In genomic region chr5:104131544-104131943, GRCm38 (mm10) we compare ENCODE assay signal across 9 mouse cellular contexts. TPM values are rescaled to one million over a fixed set of nuclear protein-coding genes. Genes with fewer than 3 reads are reported as not detected.
DNase-seq lines count a peak whose midpoint lies in the region; ATAC-seq lines count a peak whose summit lies in the region.
"Had no signal": no experiment of that assay in that cellular context is flagged by ENCODE, and none has a peak within 500 bp of the region (broad histone marks: within the 10 kb centered on the region; RNA-seq: fewer than 3 reads in every experiment).

No protein-coding gene starts in this region.

- H3K36me3 ChIP-seq in forebrain, embryonic 12.5 days (replicated peaks) = no peaks in the 10 kb centered on the region

- no peaks in the 10 kb centered on the region for H3K4me1 ChIP-seq in forebrain, embryonic 12.5 days

- no peak overlapping the region for H3K4me3 ChIP-seq in forebrain, embryonic 12.5 days (replicated peaks)

- no peaks in the 10 kb centered on the region for H3K9me3 ChIP-seq in forebrain, embryonic 12.5 days

- ATAC-seq in frontal cortex, adult (ENCODE audit: low TSS enrichment) = peak; percentile 89
- ATAC-seq in forebrain, embryonic 12.5 days (ENCODE audit: low FRiP score) = no peak
- no peak for ATAC-seq in erythroid progenitor cell, adult 5-6 weeks (replicated peaks; ENCODE audit: low FRiP score, poor library complexity, severe bottlenecking)

- WGBS in forebrain, embryonic 12.5 days = 74% methylated on average over 4 of the region's 4 CpGs

- no peak overlapping the region for H3K9ac ChIP-seq in forebrain, embryonic 12.5 days

- no peaks in the 10 kb centered on the region for H3K27me3 ChIP-seq in forebrain, embryonic 12.5 days

- no peak overlapping the region for H3K27ac ChIP-seq in forebrain, embryonic 12.5 days

- no peak overlapping the region for H3K4me2 ChIP-seq in forebrain, embryonic 12.5 days

- DNase-seq in frontal cortex, postnatal 10 days (ENCODE audit: low spot score in 2 of 2) = no peak
- peak; percentile 48 for DNase-seq in right cerebral cortex, adult 18-20 months
- DNase-seq in right cerebral cortex, postnatal 25 days = no peak
- peak; percentile 43 for DNase-seq in kidney, adult 11 months
- DNase-seq in mesoderm, embryonic 11.5 days (ENCODE audit: low read depth, low spot score) = peak; percentile 28

RNA-seq across cellular contexts. Expression of gene Sparcl1, which starts 18.0 kb away (rescaled TPM):
- 26.5 and 27.5 TPM in 2 replicates for polyA plus RNA-seq in forebrain, embryonic 12.5 days (2016; fragmentation: Nextera tagmentation; extraction: Ambion mirVana)
- total RNA-seq in erythroid progenitor cell, adult 5-6 weeks (2015; ENCODE audit: low replicate concordance) = not detected in 2 replicates
- not detected in 2 replicates for total RNA-seq in erythroid progenitor cell, adult 5-6 weeks (2017; ENCODE audit: low replicate concordance)

RNA-seq across cellular contexts. Expression of gene Dspp, which starts 39.0 kb away (rescaled TPM):
- not detected in 2 replicates for polyA plus RNA-seq in forebrain, embryonic 12.5 days (2016; fragmentation: Nextera tagmentation; extraction: Ambion mirVana)
- total RNA-seq in erythroid progenitor cell, adult 5-6 weeks (2015; ENCODE audit: low replicate concordance) = not detected in 2 replicates
- total RNA-seq in erythroid progenitor cell, adult 5-6 weeks (2017; ENCODE audit: low replicate concordance) = not detected in 2 replicates
- polyA plus RNA-seq: heart, embryonic 14.5 days had no signal

RNA-seq across cellular contexts. Expression of gene Gm17660, which starts 54.1 kb away (rescaled TPM):
- not detected in 2 replicates for polyA plus RNA-seq in forebrain, embryonic 12.5 days (2016; fragmentation: Nextera tagmentation; extraction: Ambion mirVana)
- not detected in 2 replicates for total RNA-seq in erythroid progenitor cell, adult 5-6 weeks (2015; ENCODE audit: low replicate concordance)
- not detected in 2 replicates for total RNA-seq in erythroid progenitor cell, adult 5-6 weeks (2017; ENCODE audit: low replicate concordance)
- polyA plus RNA-seq: heart, embryonic 14.5 days had no signal

Comparison
In these comparisons a context has a peak if more than half of its experiments do, and no peak if none do; other contexts are left out.
1. DNase-seq: peak in right cerebral cortex, adult 18-20 months (single experiment), kidney, adult 11 months (single experiment) and mesoderm, embryonic 11.5 days (single experiment); none in frontal cortex, postnatal 10 days (0 of 2) and right cerebral cortex, postnatal 25 days (single experiment).